Comparison of ENCODE assay signal across 28 mouse cellular contexts in genomic region chr4:90734856-90735255, GRCm38 (mm10).
"Had no signal": no experiment of that assay in that cellular context is flagged by ENCODE, and none has a peak within 500 bp of the region (broad histone marks: within the 10 kb centered on the region; RNA-seq: fewer than 3 reads in every experiment).

No protein-coding gene starts in this region.

- H3K4me2 ChIP-seq: heart, embryonic 11.5 days; heart, embryonic 13.5 days; heart, embryonic 15.5 days; hindbrain, embryonic 13.5 days; hindbrain, embryonic 15.5 days; kidney, embryonic 15.5 days; limb, embryonic 12.5 days; liver, embryonic 11.5 days; liver, embryonic 13.5 days; liver, embryonic 15.5 days had no signal

- H3K9me3 ChIP-seq: heart, embryonic 13.5 days; heart, embryonic 15.5 days; hindbrain, embryonic 13.5 days; hindbrain, embryonic 15.5 days; kidney, embryonic 15.5 days; limb, embryonic 10.5 days; limb, embryonic 12.5 days; liver, embryonic 13.5 days; liver, embryonic 15.5 days had no signal

- DNase-seq: gastrocnemius, postnatal 14 days; gastrocnemius, postnatal 36 days; heart, adult 11 months; heart, adult 2 months; heart, postnatal 14 days; heart, postnatal 36 days; kidney, adult 11 months; kidney, adult 2 months; kidney, adult 9 months; kidney, postnatal 14 days; kidney, postnatal 36 days; layer of hippocampus, adult 9-11 months; layer of hippocampus, postnatal 36 days; liver; liver, embryonic 13.5 days had no signal

- H3K9ac ChIP-seq: heart, embryonic 13.5 days; heart, embryonic 15.5 days; hindbrain, embryonic 13.5 days; hindbrain, embryonic 15.5 days; kidney, embryonic 15.5 days; limb, embryonic 12.5 days; liver, embryonic 13.5 days; liver, embryonic 15.5 days had no signal

- H3K27me3 ChIP-seq: heart, embryonic 13.5 days; heart, embryonic 15.5 days; hindbrain, embryonic 13.5 days; hindbrain, embryonic 15.5 days; kidney, embryonic 15.5 days; limb, embryonic 12.5 days; liver, embryonic 13.5 days; liver, embryonic 15.5 days had no signal

- H3K36me3 ChIP-seq: heart, embryonic 13.5 days; heart, embryonic 15.5 days; hindbrain, embryonic 13.5 days; hindbrain, embryonic 15.5 days; kidney, embryonic 15.5 days; limb, embryonic 10.5 days; limb, embryonic 12.5 days; liver, embryonic 13.5 days; liver, embryonic 15.5 days had no signal

- H3K27ac ChIP-seq: heart, adult 2 months; heart, embryonic 13.5 days; heart, embryonic 15.5 days; hindbrain, embryonic 13.5 days; hindbrain, embryonic 15.5 days; hindbrain, postnatal 0 days; kidney, embryonic 15.5 days; kidney, postnatal 0 days; limb, embryonic 10.5 days; limb, embryonic 12.5 days; liver, embryonic 13.5 days; liver, embryonic 15.5 days had no signal

- H3K4me3 ChIP-seq: heart, adult 2 months; heart, embryonic 13.5 days; heart, embryonic 15.5 days; hindbrain, embryonic 13.5 days; hindbrain, embryonic 15.5 days; kidney, embryonic 15.5 days; limb, embryonic 10.5 days; limb, embryonic 12.5 days; liver, embryonic 13.5 days; liver, embryonic 15.5 days had no signal

- H3K4me1 ChIP-seq: heart, embryonic 13.5 days; heart, embryonic 15.5 days; hindbrain, embryonic 13.5 days; hindbrain, embryonic 15.5 days; kidney, embryonic 15.5 days; limb, embryonic 10.5 days; limb, embryonic 12.5 days; liver, embryonic 13.5 days; liver, embryonic 15.5 days had no signal

- ATAC-seq: hindbrain, postnatal 0 days; intestine, embryonic 16.5 days had no signal
